Mouse (Mus musculus) stomach, postnatal 0 days (tissue): Measurements from ENCODE around the gene Sult1a1.

ENCODE experiments used
- CTCF ChIP-seq: IDR thresholded peaks from 2 replicates; pipeline ENCODE4 v1.5.1; 2016; ENCODE audit warnings: antibody characterized with exemption, low read depth, mild to moderate bottlenecking, moderate library complexity
- EP300 ChIP-seq: optimal IDR thresholded peaks from 2 replicates; pipeline ENCODE3; 2016; ENCODE audit warnings: antibody characterized with exemption

GRCm38 (mm10) chr7:126717566-126717965 lies 41.3 kb upstream of the Sult1a1 start:
- TF ChIP-seq CTCF (no peak), EP300 (no peak)
